Mouse (Mus musculus) bone marrow, adult 2 months (tissue): ENCODE measurements around the gene Slc22a12.

Experiments used
- CTCF ChIP-seq: fragments of 200-500 bp; IDR thresholded peaks from 2 replicates; pipeline ENCODE4 v1.5.1; 2011; ENCODE audit warnings: low read length, control low read depth; ENCODE audit not compliant: control insufficient read depth, insufficient read depth
- POLR2A ChIP-seq: fragments of 200-500 bp; IDR thresholded peaks from 2 replicates; pipeline ENCODE4 v1.6.1; 2011; ENCODE audit warnings: low read depth, mild to moderate bottlenecking, control low read depth, low read length, borderline replicate concordance; ENCODE audit not compliant: control insufficient read depth

DNA sequence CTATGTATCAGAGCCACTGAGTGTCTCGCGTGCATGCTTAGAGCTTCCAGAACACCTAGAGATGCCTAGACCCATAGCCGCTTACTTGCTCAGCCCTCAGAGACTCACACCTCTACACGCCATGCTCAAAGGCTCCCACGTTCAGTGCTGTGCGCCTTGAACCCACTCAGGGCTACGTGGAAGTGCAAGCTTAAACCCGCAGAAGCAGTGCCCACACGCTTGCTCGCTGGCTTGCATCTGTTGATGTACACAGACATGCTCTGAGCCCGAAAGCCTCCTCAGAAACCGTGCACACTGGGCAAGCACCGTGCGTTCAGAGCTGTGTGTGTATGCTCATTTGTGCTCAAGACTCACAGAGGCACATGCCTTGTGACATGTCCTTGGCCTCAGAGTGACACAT, 20.5 kb downstream of the Slc22a12 start:
- TF ChIP-seq POLR2A (no peak), CTCF (no peak)
